Mouse (Mus musculus): ENCODE measurements at regions not wholly inside any gene's neighbourhood (a gene's known extent, or its start where the extent isn't known, plus 50 kb on each side); places are given as distances from the start of the nearest gene placed in this dataset.

- Histone ChIP-seq H3K4me3 (ENCODE audit: low read depth, low read length) (no peak overlapping the region), H3K9me3 (replicated peaks; ENCODE audit: control insufficient read depth, low read length) (no peaks in the 10 kb centered on the region), H3K4me2 (ENCODE audit: low read depth, low read length) (no peak overlapping the region), H3K27me3 (ENCODE audit: control insufficient read depth, insufficient read depth, low read depth, low read length) (no peaks in the 10 kb centered on the region), H3K36me3 (ENCODE audit: control insufficient read depth, insufficient read depth) (no peaks in the 10 kb centered on the region), H3K27ac (ENCODE audit: low read length) (no peak overlapping the region), H3K9ac (ENCODE audit: low read depth, low read length) (no peak overlapping the region), H3K4me1 (ENCODE audit: control insufficient read depth, low read depth, low read length) (no peaks in the 10 kb centered on the region)
- WGBS (ENCODE audit: insufficient replicate concordance): 85% methylated on average over 2 of the region's 2 CpGs
- ATAC-seq (ENCODE audit: low read depth): no peak
Measured at GRCm38 (mm10) chr8:127662776-127663499, 599.2 kb downstream of the Pard3 start.

- Histone ChIP-seq H3K27ac (ENCODE audit: low read length) (no peak overlapping the region), H3K9me3 (replicated peaks; ENCODE audit: control insufficient read depth, low read length) (no peaks in the 10 kb centered on the region), H3K4me3 (ENCODE audit: low read depth, low read length) (no peak overlapping the region), H3K27me3 (ENCODE audit: control insufficient read depth, insufficient read depth, low read depth, low read length) (no peaks in the 10 kb centered on the region), H3K4me2 (ENCODE audit: low read depth, low read length) (no peak overlapping the region), H3K36me3 (ENCODE audit: control insufficient read depth, insufficient read depth) (no peaks in the 10 kb centered on the region), H3K4me1 (ENCODE audit: control insufficient read depth, low read depth, low read length) (no peaks in the 10 kb centered on the region), H3K9ac (ENCODE audit: low read depth, low read length) (no peak overlapping the region)
- 46% methylated on average over 2 of the region's 2 CpGs for WGBS (ENCODE audit: insufficient replicate concordance)
- ATAC-seq (ENCODE audit: low read depth): no peak
Measured at GRCm38 (mm10) chr8:127666606-127667005, 602.9 kb downstream of the Pard3 start.

GRCm38 (mm10) chr8:127668991-127669390 is 605.3 kb downstream of the Pard3 start:
- H3K4me2 ChIP-seq (ENCODE audit: low read depth, low read length): no peak overlapping the region
- no peak for ATAC-seq (ENCODE audit: low read depth)
- no peak overlapping the region for H3K27ac ChIP-seq (ENCODE audit: low read length)
- H3K9ac ChIP-seq (ENCODE audit: low read depth, low read length): no peak overlapping the region
- no peaks in the 10 kb centered on the region for H3K9me3 ChIP-seq (replicated peaks; ENCODE audit: control insufficient read depth, low read length)
- no peaks in the 10 kb centered on the region for H3K27me3 ChIP-seq (ENCODE audit: control insufficient read depth, insufficient read depth, low read depth, low read length)
- WGBS (ENCODE audit: insufficient replicate concordance): 26% methylated on average over 2 of the region's 2 CpGs
- no peaks in the 10 kb centered on the region for H3K4me1 ChIP-seq (ENCODE audit: control insufficient read depth, low read depth, low read length)
- no peak overlapping the region for H3K4me3 ChIP-seq (ENCODE audit: low read depth, low read length)
- no peaks in the 10 kb centered on the region for H3K36me3 ChIP-seq (ENCODE audit: control insufficient read depth, insufficient read depth)

GRCm38 (mm10) chr8:127674063-127674462 is 610.4 kb downstream of the Pard3 start:
- Histone ChIP-seq H3K27me3 (ENCODE audit: control insufficient read depth, insufficient read depth, low read depth, low read length) (no peaks in the 10 kb centered on the region), H3K27ac (ENCODE audit: low read length) (no peak overlapping the region), H3K9me3 (replicated peaks; ENCODE audit: control insufficient read depth, low read length) (no peaks in the 10 kb centered on the region), H3K36me3 (ENCODE audit: control insufficient read depth, insufficient read depth) (no peaks in the 10 kb centered on the region), H3K9ac (ENCODE audit: low read depth, low read length) (no peak overlapping the region), H3K4me1 (ENCODE audit: control insufficient read depth, low read depth, low read length) (no peaks in the 10 kb centered on the region), H3K4me3 (ENCODE audit: low read depth, low read length) (no peak overlapping the region), H3K4me2 (ENCODE audit: low read depth, low read length) (no peak overlapping the region)
- 53% methylated on average over 1 of the region's 1 CpGs for WGBS (ENCODE audit: insufficient replicate concordance)
- ATAC-seq (ENCODE audit: low read depth): no peak

- no peak overlapping the region for H3K27ac ChIP-seq (ENCODE audit: low read length)
- no peak overlapping the region for H3K4me2 ChIP-seq (ENCODE audit: low read depth, low read length)
Measured at GRCm38 (mm10) chr8:127675377-127675776, 611.7 kb downstream of the Pard3 start.

GRCm38 (mm10) chr8:127680205-127680604 is 616.5 kb downstream of the Pard3 start:
- WGBS (ENCODE audit: insufficient replicate concordance): 35% methylated on average over 3 of the region's 3 CpGs
- no peaks in the 10 kb centered on the region for H3K9me3 ChIP-seq (replicated peaks; ENCODE audit: control insufficient read depth, low read length)
- H3K36me3 ChIP-seq (ENCODE audit: control insufficient read depth, insufficient read depth): no peaks in the 10 kb centered on the region
- no peak for ATAC-seq (ENCODE audit: low read depth)
- no peak overlapping the region for H3K27ac ChIP-seq (ENCODE audit: low read length)
- no peaks in the 10 kb centered on the region for H3K27me3 ChIP-seq (ENCODE audit: control insufficient read depth, insufficient read depth, low read depth, low read length)
- H3K4me3 ChIP-seq (ENCODE audit: low read depth, low read length): no peak overlapping the region
- H3K9ac ChIP-seq (ENCODE audit: low read depth, low read length): no peak overlapping the region
- no peaks in the 10 kb centered on the region for H3K4me1 ChIP-seq (ENCODE audit: control insufficient read depth, low read depth, low read length)
- H3K4me2 ChIP-seq (ENCODE audit: low read depth, low read length): no peak overlapping the region

More at GRCm38 (mm10) chr8:127675377-127675776, 611.7 kb downstream of the Pard3 start:
- Histone ChIP-seq H3K9me3 (replicated peaks; ENCODE audit: control insufficient read depth, low read length) (no peaks in the 10 kb centered on the region), H3K4me1 (ENCODE audit: control insufficient read depth, low read depth, low read length) (no peaks in the 10 kb centered on the region), H3K27me3 (ENCODE audit: control insufficient read depth, insufficient read depth, low read depth, low read length) (no peaks in the 10 kb centered on the region), H3K9ac (ENCODE audit: low read depth, low read length) (no peak overlapping the region), H3K4me3 (ENCODE audit: low read depth, low read length) (no peak overlapping the region), H3K36me3 (ENCODE audit: control insufficient read depth, insufficient read depth) (no peaks in the 10 kb centered on the region)
- no peak for ATAC-seq (ENCODE audit: low read depth)
- 67% methylated on average over 4 of the region's 4 CpGs for WGBS (ENCODE audit: insufficient replicate concordance)

- H3K4me2 ChIP-seq (ENCODE audit: low read depth, low read length): no peak overlapping the region
- no peaks in the 10 kb centered on the region for H3K27me3 ChIP-seq (ENCODE audit: control insufficient read depth, insufficient read depth, low read depth, low read length)
- no peak overlapping the region for H3K4me3 ChIP-seq (ENCODE audit: low read depth, low read length)
- H3K27ac ChIP-seq (ENCODE audit: low read length): no peak overlapping the region
- no peaks in the 10 kb centered on the region for H3K9me3 ChIP-seq (replicated peaks; ENCODE audit: control insufficient read depth, low read length)
- no peak for ATAC-seq (ENCODE audit: low read depth)
- WGBS (ENCODE audit: insufficient replicate concordance): 47% methylated on average over 5 of the region's 5 CpGs
- H3K36me3 ChIP-seq (ENCODE audit: control insufficient read depth, insufficient read depth): no peaks in the 10 kb centered on the region
- no peaks in the 10 kb centered on the region for H3K4me1 ChIP-seq (ENCODE audit: control insufficient read depth, low read depth, low read length)
- no peak overlapping the region for H3K9ac ChIP-seq (ENCODE audit: low read depth, low read length)
Measured at GRCm38 (mm10) chr8:127684213-127684612, 620.5 kb downstream of the Pard3 start.

- WGBS (ENCODE audit: insufficient replicate concordance): 57% methylated on average over 4 of the region's 4 CpGs
- Histone ChIP-seq H3K27me3 (ENCODE audit: control insufficient read depth, insufficient read depth, low read depth, low read length) (no peaks in the 10 kb centered on the region), H3K9me3 (replicated peaks; ENCODE audit: control insufficient read depth, low read length) (no peaks in the 10 kb centered on the region), H3K4me1 (ENCODE audit: control insufficient read depth, low read depth, low read length) (no peaks in the 10 kb centered on the region), H3K4me2 (ENCODE audit: low read depth, low read length) (no peak overlapping the region), H3K36me3 (ENCODE audit: control insufficient read depth, insufficient read depth) (no peaks in the 10 kb centered on the region), H3K27ac (ENCODE audit: low read length) (no peak overlapping the region), H3K4me3 (ENCODE audit: low read depth, low read length) (no peak overlapping the region), H3K9ac (ENCODE audit: low read depth, low read length) (no peak overlapping the region)
- no peak for ATAC-seq (ENCODE audit: low read depth)
Measured at GRCm38 (mm10) chr8:127690792-127691191, 627.1 kb downstream of the Pard3 start.

- no peaks in the 10 kb centered on the region for H3K36me3 ChIP-seq (ENCODE audit: control insufficient read depth, insufficient read depth)
- no peak overlapping the region for H3K4me3 ChIP-seq (ENCODE audit: low read depth, low read length)
- no peaks in the 10 kb centered on the region for H3K27me3 ChIP-seq (ENCODE audit: control insufficient read depth, insufficient read depth, low read depth, low read length)
- no peak overlapping the region for H3K27ac ChIP-seq (ENCODE audit: low read length)
- WGBS (ENCODE audit: insufficient replicate concordance): 71% methylated on average over 4 of the region's 4 CpGs
- no peak overlapping the region for H3K9ac ChIP-seq (ENCODE audit: low read depth, low read length)
- H3K9me3 ChIP-seq (replicated peaks; ENCODE audit: control insufficient read depth, low read length): no peaks in the 10 kb centered on the region
- H3K4me1 ChIP-seq (ENCODE audit: control insufficient read depth, low read depth, low read length): no peaks in the 10 kb centered on the region
- H3K4me2 ChIP-seq (ENCODE audit: low read depth, low read length): no peak overlapping the region
- ATAC-seq (ENCODE audit: low read depth): no peak
Measured at GRCm38 (mm10) chr8:127698404-127698803, 634.7 kb downstream of the Pard3 start.

Measured in liver, embryonic 16.5 days (tissue).